Mouse (Mus musculus) stomach, postnatal 0 days (tissue): Measurements from ENCODE around the gene Rabl3. TPM values are rescaled to one million over a fixed set of nuclear protein-coding genes. Genes with fewer than 3 reads are reported as not detected.

Experiments
- ATAC-seq: fragments of 200-750 bp; cut with Nextera tagmentation; 2 replicates; pipeline ENCODE4 v1.8.0; 2017; ENCODE audit not compliant: low FRiP score, low TSS enrichment
- DNase-seq: peaks from one replicate; pipeline ENCODE4 v3.0.0-alpha.2; 2016; ENCODE audit warnings: low spot score
- H3K27ac ChIP-seq: fragments of 300-500 bp; sonication (generic); replicated peaks from 2 replicates; pipeline ENCODE4 v1.5.1; 2014; ENCODE audit warnings: mild to moderate bottlenecking, control low read depth
- H3K27me3 ChIP-seq: fragments of 300-500 bp; sonication (generic); 2 replicates; pipeline ENCODE4 v1.6.1; 2014; ENCODE audit warnings: low read length; ENCODE audit not compliant: control insufficient read depth, insufficient read depth
- H3K36me3 ChIP-seq: fragments of 300-500 bp; sonication (generic); 2 replicates; pipeline ENCODE4 v1.6.1; 2014; ENCODE audit warnings: low read length, mixed read lengths; ENCODE audit not compliant: control insufficient read depth, insufficient read depth
- H3K4me1 ChIP-seq: fragments of 300-500 bp; sonication (generic); replicated peaks from 2 replicates; pipeline ENCODE4 v1.6.1; 2014; ENCODE audit warnings: antibody characterized with exemption; ENCODE audit not compliant: control insufficient read depth, insufficient read depth
- H3K4me2 ChIP-seq: fragments of 300-500 bp; sonication (generic); replicated peaks from 2 replicates; pipeline ENCODE4 v1.6.1; 2014; ENCODE audit warnings: low read depth, mild to moderate bottlenecking, control low read depth, moderate library complexity
- H3K4me3 ChIP-seq: fragments of 300-500 bp; sonication (generic); 2 replicates; pipeline ENCODE4 v1.5.1; 2014; ENCODE audit warnings: low read depth, low read length, control low read depth
- H3K9ac ChIP-seq: fragments of 300-500 bp; sonication (generic); 2 replicates; pipeline ENCODE4 v1.6.1; 2014; ENCODE audit warnings: mild to moderate bottlenecking, low read length, control low read depth, mixed read lengths
- H3K9me3 ChIP-seq: fragments of 300-500 bp; sonication (generic); 2 replicates; pipeline ENCODE4 v1.6.1; 2016; ENCODE audit warnings: low read length; ENCODE audit not compliant: control insufficient read depth
- CTCF ChIP-seq: IDR thresholded peaks from 2 replicates; pipeline ENCODE4 v1.5.1; 2016; ENCODE audit warnings: antibody characterized with exemption, low read depth, mild to moderate bottlenecking, moderate library complexity
- EP300 ChIP-seq: optimal IDR thresholded peaks from 2 replicates; pipeline ENCODE3; 2016; ENCODE audit warnings: antibody characterized with exemption
- WGBS: fragments of 180-500 bp; shearing (Covaris S2); extraction: QIAGEN DNeasy Blood & Tissue Kit; methylation state at CpG from one replicate; pipeline ENCODE4 v1.1.7; 2014; 5-methylcytosine and 5-hydroxymethylcytosine counted together
- polyA plus RNA-seq: library from polyadenylated mRNA; unstranded; fragments of >200 nt; fragmentation: Nextera tagmentation; extraction: Ambion mirVana; gene quantifications from 2 replicates; pipeline ENCODE4 v1.2.1, GENCODE M21; 2015

The Rabl3 gene
- polyA plus RNA-seq, 1 experiment from 2014 or later, result 13.2 TPM

DNA sequence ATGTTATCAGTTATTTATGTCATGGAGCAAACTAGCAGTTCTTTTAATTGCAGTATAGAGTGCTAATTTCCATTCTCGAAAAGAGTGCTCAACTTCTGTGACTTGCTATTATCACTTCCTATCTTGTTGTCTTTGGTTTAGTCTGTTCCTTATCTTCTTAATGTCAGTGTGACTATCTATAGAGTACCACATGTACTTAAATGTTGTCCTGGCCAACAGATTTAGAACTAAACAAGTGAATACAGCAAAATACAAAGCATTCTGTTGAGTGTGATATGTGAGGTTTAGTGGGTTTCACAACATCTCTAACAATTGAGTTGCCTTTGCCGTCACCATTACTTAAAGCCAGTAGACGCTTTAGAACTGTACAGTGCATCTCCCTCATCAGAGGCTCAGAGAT, 13.1 kb downstream of the Rabl3 start:
- Histone ChIP-seq H3K4me1 (no peaks in the 10 kb centered on the region), H3K27ac (no peak overlapping the region), H3K36me3 (peaks cover 5% of the 10 kb centered on the region; the same call in 1 of the 2 replicates), H3K9ac (no peak overlapping the region), H3K4me3 (no peak overlapping the region), H3K4me2 (no peak overlapping the region), H3K9me3 (no peaks in the 10 kb centered on the region), H3K27me3 (no peaks in the 10 kb centered on the region)
- 84% methylated on average over 3 of the region's 3 CpGs for WGBS
- no peak for TF ChIP-seq CTCF
- TF ChIP-seq EP300, result no peak
- ATAC-seq, result no peak
- DNase-seq, result no peak

DNA sequence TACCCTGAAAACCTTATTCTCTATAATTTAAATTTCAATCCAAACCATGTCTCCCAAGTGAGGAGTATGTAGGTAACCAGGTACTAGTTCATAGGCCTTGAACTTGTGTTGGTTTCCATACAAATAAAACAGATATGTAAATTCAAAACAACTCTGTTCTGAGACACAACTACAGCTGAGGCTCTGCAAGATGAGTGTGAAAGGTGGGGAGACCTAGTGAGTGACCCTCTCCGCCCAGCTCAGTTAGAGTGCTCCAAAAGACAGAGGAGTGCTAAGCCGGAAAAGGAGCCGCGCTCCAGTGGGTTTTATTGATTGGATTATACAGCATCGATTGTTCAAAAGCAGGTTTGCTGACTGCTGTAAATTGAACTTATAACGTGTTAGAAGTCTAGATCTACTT, 22.7 kb downstream of the Rabl3 start:
- Histone ChIP-seq H3K27me3 (no peaks in the 10 kb centered on the region), H3K4me1 (no peaks in the 10 kb centered on the region), H3K4me2 (no peak overlapping the region), H3K9ac (no peak overlapping the region), H3K27ac (no peak overlapping the region), H3K9me3 (no peaks in the 10 kb centered on the region), H3K4me3 (no peak overlapping the region), H3K36me3 (peaks cover 2% of the 10 kb centered on the region; the same call in 1 of the 2 replicates)
- TF ChIP-seq CTCF (no peak), EP300 (no peak)
- WGBS, result 92% methylated on average over 6 of the region's 6 CpGs
- ATAC-seq (no peak), DNase-seq (no peak)

DNA sequence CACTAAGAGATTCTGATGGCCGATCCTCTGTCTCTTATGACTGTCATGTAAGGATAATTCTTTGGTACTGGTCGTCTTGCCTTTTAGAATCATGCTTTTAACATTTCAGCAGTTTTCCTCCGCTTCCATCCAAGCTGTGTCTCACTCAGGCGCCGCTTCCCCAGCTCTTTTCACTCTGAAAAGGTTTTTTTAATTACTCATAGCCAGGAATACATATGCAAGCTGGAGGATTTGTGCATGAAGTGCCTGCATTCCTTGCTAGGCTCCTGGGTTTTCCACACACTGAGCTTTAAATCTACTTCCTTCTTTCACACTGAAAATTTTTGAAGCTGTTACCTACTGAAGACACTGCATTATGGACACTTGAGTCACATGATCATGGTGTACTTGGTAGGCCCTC, 23.3 kb downstream of the Rabl3 start:
- no peak for DNase-seq
- H3K4me1 ChIP-seq, result no peaks in the 10 kb centered on the region
- WGBS, result 90% methylated on average over 5 of the region's 5 CpGs

DNA sequence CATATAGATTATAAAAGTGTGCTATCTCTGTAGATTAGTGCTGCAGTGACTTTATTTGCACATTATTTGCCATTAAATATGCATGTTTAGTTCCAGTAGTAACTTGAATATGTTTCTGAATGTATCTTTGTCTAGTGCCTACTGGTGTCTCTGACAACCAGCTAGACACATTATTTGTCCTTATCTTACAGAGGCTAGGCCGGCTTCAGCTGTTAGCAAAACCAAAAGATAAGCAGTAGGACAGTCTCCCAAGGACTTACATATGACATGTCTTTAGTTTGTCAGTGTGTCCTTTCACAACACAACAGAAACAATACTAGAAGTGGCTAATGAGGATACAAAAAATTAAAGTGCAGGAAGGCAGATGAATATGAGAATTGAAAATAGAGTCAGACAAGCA, 25.4 kb downstream of the Rabl3 start:
- Histone ChIP-seq H3K27me3 (no peaks in the 10 kb centered on the region), H3K4me3 (no peak overlapping the region), H3K9ac (no peak overlapping the region), H3K27ac (no peak overlapping the region), H3K4me2 (no peak overlapping the region), H3K4me1 (no peaks in the 10 kb centered on the region), H3K9me3 (no peaks in the 10 kb centered on the region), H3K36me3 (no peaks in the 10 kb centered on the region; the same call in 1 of the 2 replicates)
- no peak for DNase-seq
- TF ChIP-seq EP300 (no peak), CTCF (no peak)
- no peak for ATAC-seq
- WGBS, result 60% methylated on average over 1 of the region's 1 CpGs

More for the DNA sequence above, 23.3 kb downstream of the Rabl3 start:
- Histone ChIP-seq H3K4me3 (no peak overlapping the region), H3K9ac (no peak overlapping the region), H3K27me3 (no peaks in the 10 kb centered on the region), H3K9me3 (no peaks in the 10 kb centered on the region), H3K36me3 (no peaks in the 10 kb centered on the region), H3K4me2 (no peak overlapping the region), H3K27ac (no peak overlapping the region)
- no peak for ATAC-seq
- TF ChIP-seq CTCF (no peak), EP300 (no peak)

DNA sequence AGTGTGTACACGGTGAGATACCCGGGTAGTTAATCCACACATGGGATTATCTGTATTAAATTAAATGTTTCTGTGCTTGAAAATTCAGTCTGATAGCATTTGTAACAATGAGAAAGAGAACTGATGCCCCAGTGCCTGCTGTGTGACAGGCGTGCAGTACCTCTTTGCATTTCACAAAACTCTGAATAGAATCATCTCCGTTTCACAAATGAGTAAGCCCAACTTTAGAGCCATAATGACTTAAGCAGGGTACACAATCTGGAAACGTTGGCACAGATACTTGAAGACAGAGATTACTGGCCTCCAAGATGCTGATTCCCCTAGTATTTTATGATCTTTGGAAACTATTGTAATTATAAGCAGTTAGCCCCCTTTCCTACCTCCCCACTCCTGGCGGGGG, 26.4 kb downstream of the Rabl3 start:
- H3K4me3 ChIP-seq, result no peak overlapping the region
- WGBS, result 71% methylated on average over 6 of the region's 6 CpGs
- no peaks in the 10 kb centered on the region for H3K27me3 ChIP-seq
- H3K36me3 ChIP-seq, result no peaks in the 10 kb centered on the region; the same call in 1 of the 2 replicates
- no peaks in the 10 kb centered on the region for H3K9me3 ChIP-seq
- no peak for ATAC-seq
- no peak overlapping the region for H3K9ac ChIP-seq
- H3K4me1 ChIP-seq, result no peaks in the 10 kb centered on the region
- no peak for DNase-seq
- no peak overlapping the region for H3K27ac ChIP-seq
- no peak overlapping the region for H3K4me2 ChIP-seq
- no peak for TF ChIP-seq CTCF
- no peak for TF ChIP-seq EP300

DNA sequence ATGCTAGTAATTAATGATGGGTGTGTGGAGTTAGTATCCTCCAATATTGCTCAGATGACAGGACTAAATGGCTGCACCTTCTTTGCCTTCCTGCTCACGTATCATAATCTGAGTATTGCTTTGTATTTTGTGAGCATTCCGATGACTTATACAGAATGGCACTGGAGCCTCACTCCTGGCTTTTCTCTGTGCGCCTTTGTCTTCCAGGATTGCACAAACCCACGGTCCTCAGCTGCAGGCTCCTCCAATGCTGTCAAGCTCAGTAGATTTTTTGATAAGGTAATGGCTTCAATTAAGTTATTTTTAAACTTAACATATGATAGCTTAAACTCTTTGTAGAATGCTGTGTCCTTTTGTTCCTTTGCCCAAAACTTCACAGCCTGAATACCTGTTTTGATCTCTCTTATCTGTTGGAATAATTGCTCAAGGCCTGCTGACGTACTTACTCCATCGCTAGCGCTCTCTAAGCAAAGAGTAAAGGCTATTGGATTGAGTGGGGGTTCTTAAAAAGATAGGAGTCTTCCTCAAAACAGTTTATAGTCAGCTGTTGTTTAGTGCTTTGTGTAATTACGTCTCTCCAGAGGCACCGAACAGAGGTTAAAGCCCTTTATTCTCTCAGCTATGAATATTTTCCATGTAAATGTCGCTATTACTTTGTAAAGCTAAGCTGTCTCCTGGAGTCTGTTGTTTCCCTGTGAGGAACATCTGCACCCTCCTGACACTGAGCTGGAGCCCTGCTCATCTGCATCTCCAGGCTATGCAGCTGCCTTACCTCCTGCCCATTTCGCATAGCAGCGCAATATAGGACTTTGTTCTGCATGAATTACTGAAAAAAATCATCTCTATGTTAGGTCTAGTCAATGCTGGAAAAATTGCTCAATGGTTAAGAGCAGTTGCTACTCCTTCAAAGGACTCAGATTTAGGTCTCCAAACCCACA, 27.7 kb downstream of the Rabl3 start:
- no peak overlapping the region for H3K4me3 ChIP-seq
- no peak overlapping the region for H3K4me2 ChIP-seq
- H3K4me1 ChIP-seq, result no peaks in the 10 kb centered on the region
- H3K27me3 ChIP-seq, result no peaks in the 10 kb centered on the region
- TF ChIP-seq EP300 (no peak), CTCF (no peak)
- no peak overlapping the region for H3K27ac ChIP-seq
- H3K9ac ChIP-seq, result no peak overlapping the region
- no peaks in the 10 kb centered on the region; the same call in 1 of the 2 replicates for H3K36me3 ChIP-seq
- WGBS, result 83% methylated on average over 12 of the region's 12 CpGs
- ATAC-seq, result no peak
- DNase-seq, result no peak
- no peaks in the 10 kb centered on the region for H3K9me3 ChIP-seq
